Mouse (Mus musculus): ENCODE results near the gene Dhrs9. TPM values are rescaled to one million over a fixed set of nuclear protein-coding genes. Genes with fewer than 3 reads are reported as not detected.

The Dhrs9 gene
- total RNA-seq (2023): 10 to 100 TPM; 46.2 to 68.1 TPM

GRCm38 (mm10) chr2:69380281-69380680 lies at the start of gene Dhrs9:
Gene Dhrs9, plus strand, starts transcription at chr2:69380445.

GRCm38 (mm10) chr2:69342496-69343221 lies 37.6 kb upstream of the Dhrs9 start, which contains the start of gene Abcb11:
Gene Abcb11, minus strand, starts transcription at chr2:69342616.

Other genes starting within 250 kb of the Dhrs9 start
- 1 to 10 TPM; 1.9 to 3.3 TPM for gene Nostrin, start 244.6 kb upstream of the Dhrs9 start, total RNA-seq (2023)
- 10 to 100 TPM; 35.0 to 38.1 TPM for gene Spc25, start 174.3 kb upstream of the Dhrs9 start, total RNA-seq (2023)
- not detected for gene G6pc2, start 169.4 kb upstream of the Dhrs9 start, total RNA-seq (2023)
- gene Abcb11, start 37.8 kb upstream of the Dhrs9 start, total RNA-seq (2023): not detected
- gene Lrp2, start 205.6 kb downstream of the Dhrs9 start, total RNA-seq (2023): not detected